8 mouse cellular contexts compared by ENCODE assay signal in the genomic region with DNA sequence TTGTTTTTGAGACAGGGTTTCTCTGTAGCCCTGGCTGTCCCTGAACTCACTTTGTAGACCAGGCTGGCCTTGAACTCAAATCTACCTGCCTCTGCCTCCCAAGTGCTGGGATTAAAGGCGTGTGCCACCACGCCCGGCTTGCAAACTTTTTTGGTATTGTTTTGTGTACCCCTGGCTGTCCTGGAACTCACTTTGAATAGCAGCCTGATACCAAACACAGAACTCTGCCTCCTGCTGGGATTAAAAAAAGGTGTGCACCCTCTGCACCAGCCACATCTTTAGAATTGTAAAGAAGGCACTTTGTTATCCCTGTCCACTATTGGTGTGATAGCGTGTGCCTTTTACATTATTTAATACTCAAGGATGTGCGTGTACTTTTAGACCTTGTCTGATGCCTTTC. TPM values are rescaled to one million over a fixed set of nuclear protein-coding genes. Genes with fewer than 3 reads are reported as not detected.
DNase-seq lines count a peak whose midpoint lies in the region; ATAC-seq and TF ChIP-seq lines count a peak whose summit lies in the region.

No protein-coding gene starts in this region.

- TF ChIP-seq POLR2A in bone marrow macrophage, adult 2 months (IDR thresholded peaks at IDR 0.05; ENCODE audit: borderline replicate concordance, low read depth, low read length): no peak

- ATAC-seq in kidney, embryonic 15.5 days (replicated peaks; ENCODE audit: low FRiP score): no peak
- no peak for ATAC-seq in hindbrain, embryonic 15.5 days (ENCODE audit: low FRiP score, low read depth)
- ATAC-seq in midbrain, embryonic 14.5 days (ENCODE audit: low FRiP score, low TSS enrichment): no peak

- H3K9me3 ChIP-seq in kidney, embryonic 15.5 days (replicated peaks): no peaks in the 10 kb centered on the region
- no peaks in the 10 kb centered on the region for H3K9me3 ChIP-seq in hindbrain, embryonic 15.5 days
- H3K9me3 ChIP-seq in midbrain, embryonic 14.5 days (ENCODE audit: control insufficient read depth, low read length): no peaks in the 10 kb centered on the region

- peak overlapping the region; percentile 68 for H3K4me2 ChIP-seq in kidney, embryonic 15.5 days
- H3K4me2 ChIP-seq in hindbrain, embryonic 15.5 days: peak overlapping the region; percentile 92
- H3K4me2 ChIP-seq in midbrain, embryonic 14.5 days (ENCODE audit: low read length): peak overlapping the region; percentile 85

- H3K27me3 ChIP-seq in kidney, embryonic 15.5 days: no peaks in the 10 kb centered on the region
- no peaks in the 10 kb centered on the region for H3K27me3 ChIP-seq in hindbrain, embryonic 15.5 days
- H3K27me3 ChIP-seq in midbrain, embryonic 14.5 days (ENCODE audit: control insufficient read depth, insufficient read depth, low read length): no peaks in the 10 kb centered on the region

- WGBS in kidney, embryonic 15.5 days: 91% methylated on average over 5 of the region's 5 CpGs
- WGBS in hindbrain, embryonic 15.5 days: 83% methylated on average over 5 of the region's 5 CpGs
- WGBS in midbrain, embryonic 14.5 days: 93% methylated on average over 5 of the region's 5 CpGs

- no peak for DNase-seq in kidney, adult 8-10 months
- no peak for DNase-seq in midbrain, embryonic 14.5 days
- no peak for DNase-seq in urinary bladder, postnatal 10 days (ENCODE audit: low spot score)
- DNase-seq in B cell, adult 2 months: no peak
- DNase-seq in frontal cortex, adult 2 months (ENCODE audit: extremely low spot score in 1 of 2, low spot score in 1 of 2): no peak

- peak overlapping the region; percentile 88 for H3K4me3 ChIP-seq in kidney, embryonic 15.5 days (replicated peaks)
- peak overlapping the region; percentile 87 for H3K4me3 ChIP-seq in bone marrow macrophage, adult 2 months (ENCODE audit: insufficient read depth, low read length)
- H3K4me3 ChIP-seq in hindbrain, embryonic 15.5 days: no peak overlapping the region; the same call in 1 of the 2 replicates
- H3K4me3 ChIP-seq in midbrain, embryonic 14.5 days (replicated peaks; ENCODE audit: low read depth, low read length): peak overlapping the region; percentile 96

- H3K27ac ChIP-seq in kidney, embryonic 15.5 days: no peak overlapping the region
- H3K27ac ChIP-seq in bone marrow macrophage, adult 2 months (ENCODE audit: insufficient read depth, low read depth, low read length): no peak overlapping the region
- H3K27ac ChIP-seq in hindbrain, embryonic 15.5 days (replicated peaks): no peak overlapping the region
- no peak overlapping the region for H3K27ac ChIP-seq in midbrain, embryonic 14.5 days (replicated peaks; ENCODE audit: low read depth, low read length)

- peaks cover 5% of the 10 kb centered on the region for H3K36me3 ChIP-seq in kidney, embryonic 15.5 days
- H3K36me3 ChIP-seq in hindbrain, embryonic 15.5 days: peaks cover under 1% of the 10 kb centered on the region; the same call in 1 of the 2 replicates
- H3K36me3 ChIP-seq in midbrain, embryonic 14.5 days (ENCODE audit: control insufficient read depth, insufficient read depth, low read length): no peaks in the 10 kb centered on the region

- H3K4me1 ChIP-seq in kidney, embryonic 15.5 days: peaks cover 41% of the 10 kb centered on the region
- peaks cover 33% of the 10 kb centered on the region for H3K4me1 ChIP-seq in bone marrow macrophage, adult 2 months (ENCODE audit: control insufficient read depth, insufficient read depth, low read length)
- H3K4me1 ChIP-seq in hindbrain, embryonic 15.5 days (replicated peaks): peaks cover 48% of the 10 kb centered on the region
- H3K4me1 ChIP-seq in midbrain, embryonic 14.5 days (ENCODE audit: control insufficient read depth, insufficient read depth, low read length): peaks cover 21% of the 10 kb centered on the region

- TF ChIP-seq CTCF in bone marrow macrophage, adult 2 months (IDR thresholded peaks at IDR 0.05; ENCODE audit: low read depth, low read length): no peak

- no peak overlapping the region for H3K9ac ChIP-seq in kidney, embryonic 15.5 days
- no peak overlapping the region for H3K9ac ChIP-seq in hindbrain, embryonic 15.5 days
- H3K9ac ChIP-seq in midbrain, embryonic 14.5 days (replicated peaks; ENCODE audit: low read length): no peak overlapping the region

RNA-seq across cellular contexts. Expression of a gene that starts 1.7 kb away (rescaled TPM):
- polyA plus RNA-seq in kidney, embryonic 15.5 days (2015; fragmentation: Nextera tagmentation; extraction: Ambion mirVana): 0.95 TPM in 1 of 2 replicates, not detected in the other
- not detected in 2 replicates for polyA plus RNA-seq in bone marrow macrophage, adult 2 months (2012; ENCODE audit: insufficient read depth, insufficient read length, missing spikeins)
- not detected in 2 replicates for polyA plus RNA-seq in hindbrain, embryonic 15.5 days (2015; fragmentation: Nextera tagmentation; extraction: Ambion mirVana)
- not detected in 2 replicates for polyA plus RNA-seq in midbrain, embryonic 14.5 days (2014; fragmentation: Nextera tagmentation; extraction: Ambion mirVana)
- not detected in 2 replicates for polyA plus RNA-seq in frontal cortex, adult 2 months (2012; rRNA removed)

RNA-seq across cellular contexts. Expression of a gene that starts 2.0 kb away (rescaled TPM):
- polyA plus RNA-seq in kidney, embryonic 15.5 days (2015; fragmentation: Nextera tagmentation; extraction: Ambion mirVana): 138 and 153 TPM in 2 replicates
- 112 and 123 TPM in 2 replicates for polyA plus RNA-seq in bone marrow macrophage, adult 2 months (2012; ENCODE audit: insufficient read depth, insufficient read length, missing spikeins)
- polyA plus RNA-seq in hindbrain, embryonic 15.5 days (2015; fragmentation: Nextera tagmentation; extraction: Ambion mirVana): 269 and 274 TPM in 2 replicates
- polyA plus RNA-seq in midbrain, embryonic 14.5 days (2014; fragmentation: Nextera tagmentation; extraction: Ambion mirVana): 353 and 354 TPM in 2 replicates
- 195 and 200 TPM in 2 replicates for polyA plus RNA-seq in frontal cortex, adult 2 months (2012; rRNA removed)
